Mouse (Mus musculus) brain, embryonic 14.5 days (tissue): ENCODE data around the gene Rnf212b.

Source experiments
- CTCF ChIP-seq: fragments of 200-500 bp; IDR thresholded peaks from 2 replicates; pipeline ENCODE4 v1.5.1; 2012; ENCODE audit warnings: inconsistent platforms, mild to moderate bottlenecking, moderate library complexity, borderline replicate concordance; ENCODE audit not compliant: insufficient read depth, insufficient read length; ENCODE audit errors: extremely low read depth
- POLR2A ChIP-seq: fragments of 200-500 bp; IDR thresholded peaks from 2 replicates; pipeline ENCODE4 v1.6.1; 2012; ENCODE audit warnings: mild to moderate bottlenecking, inconsistent platforms, borderline replicate concordance; ENCODE audit not compliant: poor library complexity, insufficient read depth, insufficient read length, severe bottlenecking; ENCODE audit errors: extremely low read depth

GRCm38 (mm10) chr14:54793894-54794830, 19.8 kb upstream of the Rnf212b start:
- no peak for TF ChIP-seq POLR2A
- TF ChIP-seq CTCF: no peak
